Mouse (Mus musculus) leukemia stem cell, adult 10-12 weeks (primary cell): ENCODE results near the gene Scnn1g. TPM values are rescaled to one million over a fixed set of nuclear protein-coding genes. Genes with fewer than 3 reads are reported as not detected.

Experiments
- polyA plus RNA-seq: library from polyadenylated mRNA; stranded (reverse); fragments of >175 nt; gene quantifications from 2 replicates; pipeline ENCODE4 v1.2.3, GENCODE M21; 2012; ENCODE audit warnings: low replicate concordance

Scnn1g gene
- not detected in 2 replicates for polyA plus RNA-seq

GRCm38 (mm10) chr7:121734171-121734831, at the start of gene Scnn1g:
TSS of gene Scnn1g (plus strand) at chr7:121734479.

GRCm38 (mm10) chr7:121707073-121707667, 27.1 kb upstream of the Scnn1g start, which contains the start of gene Usp31:
TSS of gene Usp31 (minus strand) at chr7:121707253.

Other genes starting within 250 kb of the Scnn1g start
- 2.9 and 4.2 TPM in 2 replicates for gene Usp31, start 27.2 kb upstream of the Scnn1g start, polyA plus RNA-seq
- 0.19 TPM in 1 of 2 replicates, not detected in the other for gene Scnn1b, start 130.6 kb downstream of the Scnn1g start, polyA plus RNA-seq
- gene Cog7, start 247.2 kb downstream of the Scnn1g start, polyA plus RNA-seq = 5.0 and 6.4 TPM in 2 replicates